Mouse (Mus musculus) midbrain, embryonic 12.5 days (tissue): ENCODE results near the gene Arsg. TPM values are rescaled to one million over a fixed set of nuclear protein-coding genes. Genes with fewer than 3 reads are reported as not detected.

Experiments used
- ATAC-seq: fragments of 200-750 bp; cut with Nextera tagmentation; 2 replicates; pipeline ENCODE4 v1.8.0; 2017; ENCODE audit warnings: low read depth, moderate TSS enrichment, moderate library complexity; ENCODE audit not compliant: low FRiP score
- H3K27ac ChIP-seq: fragments of 300-500 bp; sonication (generic); replicated peaks from 2 replicates; pipeline ENCODE4 v1.5.1; 2016; ENCODE audit warnings: mild to moderate bottlenecking
- H3K27me3 ChIP-seq: fragments of 300-500 bp; sonication (generic); 2 replicates; pipeline ENCODE4 v1.6.1; 2016; ENCODE audit warnings: mild to moderate bottlenecking
- H3K36me3 ChIP-seq: fragments of 300-500 bp; sonication (generic); 2 replicates; pipeline ENCODE4 v1.6.1; 2016
- H3K4me1 ChIP-seq: fragments of 300-500 bp; sonication (generic); 2 replicates; pipeline ENCODE4 v1.6.1; 2016
- H3K4me2 ChIP-seq: fragments of 300-500 bp; sonication (generic); replicated peaks from 2 replicates; pipeline ENCODE4 v1.6.1; 2016; ENCODE audit warnings: mild to moderate bottlenecking, moderate library complexity
- H3K4me3 ChIP-seq: fragments of 300-500 bp; sonication (generic); 2 replicates; pipeline ENCODE4 v1.5.1; 2016; ENCODE audit warnings: mild to moderate bottlenecking
- H3K9ac ChIP-seq: fragments of 300-500 bp; sonication (generic); replicated peaks from 2 replicates; pipeline ENCODE4 v1.6.1; 2016; ENCODE audit warnings: mild to moderate bottlenecking, moderate library complexity
- H3K9me3 ChIP-seq: fragments of 300-500 bp; sonication (generic); 2 replicates; pipeline ENCODE4 v1.6.1; 2016; ENCODE audit warnings: mild to moderate bottlenecking
- WGBS: fragments of 180-500 bp; shearing (Covaris S2); methylation state at CpG from one replicate; pipeline ENCODE4 v1.1.7; 2016; 5-methylcytosine and 5-hydroxymethylcytosine counted together
- polyA plus RNA-seq: library from polyadenylated mRNA; unstranded; fragments of >200 nt; fragmentation: Nextera tagmentation; extraction: Ambion mirVana; gene quantifications from 2 replicates; pipeline ENCODE4 v1.2.1, GENCODE M21; 2016

Arsg gene
- polyA plus RNA-seq, 1 experiment from 2014 or later = 2.4 TPM

DNA sequence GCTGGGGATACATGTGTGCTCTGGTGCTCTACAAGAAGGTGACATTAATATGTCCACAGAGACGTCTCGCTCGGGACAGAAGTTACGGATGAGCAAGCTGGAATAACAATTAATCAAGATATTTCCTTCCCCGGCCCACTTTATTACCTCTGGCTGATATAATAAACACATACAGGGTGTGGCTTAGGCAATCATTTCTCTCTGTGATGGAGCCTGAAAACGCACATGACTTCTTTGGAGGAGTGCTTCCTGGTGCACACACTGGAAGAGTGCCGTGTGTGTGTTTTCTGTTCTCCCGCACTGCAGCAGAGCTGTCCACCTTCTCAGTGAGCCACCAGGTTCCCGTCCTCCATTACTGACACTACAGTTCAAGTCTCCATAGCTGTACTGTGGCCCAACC is 24.8 kb downstream of the Arsg start:
- Histone ChIP-seq H3K9ac (no peak overlapping the region), H3K4me1 (peaks cover 19% of the 10 kb centered on the region), H3K4me2 (no peak overlapping the region), H3K9me3 (no peaks in the 10 kb centered on the region), H3K27me3 (peaks cover 2% of the 10 kb centered on the region; the same call in 1 of the 2 replicates), H3K27ac (no peak overlapping the region), H3K36me3 (no peaks in the 10 kb centered on the region), H3K4me3 (no peak overlapping the region)
- ATAC-seq = no peak
- 89% methylated on average over 9 of the region's 9 CpGs for WGBS

GRCm38 (mm10) chr11:109500206-109500605 is 27.0 kb downstream of the Arsg start:
- no peak overlapping the region for H3K27ac ChIP-seq
- H3K9me3 ChIP-seq = no peaks in the 10 kb centered on the region
- peaks cover 18% of the 10 kb centered on the region for H3K4me1 ChIP-seq
- H3K27me3 ChIP-seq = 0 out of 2 replicates have a peak, but pooled peaks cover 2% of the 10 kb centered on the region
- no peak for ATAC-seq
- H3K4me3 ChIP-seq = no peak overlapping the region
- no peaks in the 10 kb centered on the region for H3K36me3 ChIP-seq
- H3K4me2 ChIP-seq = no peak overlapping the region
- WGBS = 92% methylated on average over 5 of the region's 5 CpGs
- no peak overlapping the region for H3K9ac ChIP-seq

DNA sequence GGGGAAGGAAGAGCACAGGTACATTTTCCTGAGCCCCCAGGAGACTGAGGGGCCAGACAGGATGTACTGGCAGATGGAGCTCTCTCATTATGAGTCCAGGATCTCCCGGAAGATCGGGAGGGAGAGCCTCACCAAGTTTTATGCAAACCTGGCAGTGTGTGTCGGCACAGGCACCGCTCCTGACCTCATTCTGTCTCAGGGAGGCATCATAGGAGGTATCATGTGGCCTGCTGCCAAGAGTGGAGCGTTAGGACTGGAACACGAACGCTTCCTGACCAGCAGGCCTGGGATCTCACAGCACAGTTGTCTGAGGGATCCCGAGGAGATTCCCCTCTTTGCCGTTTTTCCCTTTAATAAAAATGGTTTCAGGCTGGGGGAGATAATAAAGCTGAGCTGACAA is 31.8 kb downstream of the Arsg start:
- no peak overlapping the region for H3K4me3 ChIP-seq
- H3K27ac ChIP-seq = no peak overlapping the region
- H3K9ac ChIP-seq = no peak overlapping the region
- no peaks in the 10 kb centered on the region for H3K27me3 ChIP-seq
- no peaks in the 10 kb centered on the region for H3K9me3 ChIP-seq
- H3K4me1 ChIP-seq = peaks cover 4% of the 10 kb centered on the region; the same call in 1 of the 2 replicates
- WGBS = 83% methylated on average over 9 of the region's 9 CpGs
- ATAC-seq = no peak
- no peaks in the 10 kb centered on the region for H3K36me3 ChIP-seq
- H3K4me2 ChIP-seq = no peak overlapping the region

DNA sequence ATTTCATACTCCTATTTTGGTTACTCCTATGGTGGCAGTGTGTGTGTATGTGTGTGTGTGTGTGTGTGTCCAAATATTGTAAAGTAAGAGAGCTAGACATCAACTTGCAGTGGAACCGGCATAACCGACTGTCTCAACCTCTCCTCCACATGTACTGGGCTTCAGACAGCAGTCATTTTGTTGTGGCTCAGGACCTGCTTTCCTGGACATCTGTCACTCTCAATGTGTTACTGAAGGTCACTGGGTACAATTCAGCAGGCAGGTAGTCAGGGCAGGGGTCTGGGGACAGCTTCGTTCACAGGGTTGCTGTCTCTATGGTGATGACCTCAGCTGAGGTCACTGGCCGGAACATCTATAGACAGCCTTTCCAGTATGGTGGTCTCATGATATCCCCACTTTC is 32.6 kb downstream of the Arsg start:
- no peak for ATAC-seq
- H3K36me3 ChIP-seq = no peaks in the 10 kb centered on the region
- no peak overlapping the region for H3K27ac ChIP-seq
- H3K4me2 ChIP-seq = no peak overlapping the region
- peaks cover 4% of the 10 kb centered on the region; the same call in 1 of the 2 replicates for H3K4me1 ChIP-seq
- no peak overlapping the region for H3K4me3 ChIP-seq
- no peak overlapping the region for H3K9ac ChIP-seq
- H3K9me3 ChIP-seq = no peaks in the 10 kb centered on the region
- 76% methylated on average over 4 of the region's 4 CpGs for WGBS
- H3K27me3 ChIP-seq = no peaks in the 10 kb centered on the region

DNA sequence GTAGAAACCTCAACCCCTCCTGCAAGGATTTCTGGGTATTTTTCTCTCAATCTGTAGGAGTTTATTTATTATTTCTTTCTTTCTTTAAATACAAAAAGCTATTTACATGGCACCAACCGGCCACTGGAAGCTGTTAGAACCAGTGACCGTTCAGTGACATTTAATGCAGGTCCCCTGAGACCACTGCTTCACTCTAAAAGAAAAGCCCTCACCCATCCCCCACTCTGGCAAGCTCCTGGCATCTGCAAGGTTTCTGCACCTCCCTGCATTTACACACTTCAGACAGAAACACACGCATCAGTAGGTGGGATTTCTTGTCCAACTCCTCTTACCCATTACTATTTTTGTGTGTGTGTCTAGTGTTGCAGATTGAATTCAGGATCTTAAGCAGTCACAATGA is 33.9 kb downstream of the Arsg start:
- no peak overlapping the region for H3K9ac ChIP-seq
- H3K4me3 ChIP-seq = no peak overlapping the region
- H3K4me1 ChIP-seq = peaks cover 4% of the 10 kb centered on the region; the same call in 1 of the 2 replicates
- H3K9me3 ChIP-seq = no peaks in the 10 kb centered on the region
- no peak overlapping the region for H3K4me2 ChIP-seq
- no peaks in the 10 kb centered on the region for H3K27me3 ChIP-seq
- no peak for ATAC-seq
- H3K27ac ChIP-seq = no peak overlapping the region
- no peaks in the 10 kb centered on the region for H3K36me3 ChIP-seq
- WGBS = 59% methylated on average over 3 of the region's 3 CpGs

GRCm38 (mm10) chr11:109512995-109513675 is 40.0 kb downstream of the Arsg start:
- WGBS = 84% methylated on average over 16 of the region's 16 CpGs
- H3K9ac ChIP-seq = no peak overlapping the region
- H3K9me3 ChIP-seq = no peaks in the 10 kb centered on the region
- no peak for ATAC-seq
- H3K27ac ChIP-seq = no peak overlapping the region
- H3K4me1 ChIP-seq = no peaks in the 10 kb centered on the region
- H3K27me3 ChIP-seq = no peaks in the 10 kb centered on the region
- no peak overlapping the region for H3K4me3 ChIP-seq
- no peaks in the 10 kb centered on the region for H3K36me3 ChIP-seq
- H3K4me2 ChIP-seq = no peak overlapping the region

- no peak overlapping the region for H3K9ac ChIP-seq
- H3K9me3 ChIP-seq = no peaks in the 10 kb centered on the region
- no peaks in the 10 kb centered on the region for H3K4me1 ChIP-seq
- ATAC-seq = no peak
- H3K36me3 ChIP-seq = no peaks in the 10 kb centered on the region
- no peak overlapping the region for H3K4me3 ChIP-seq
- 91% methylated on average over 3 of the region's 3 CpGs for WGBS
- no peaks in the 10 kb centered on the region for H3K27me3 ChIP-seq
- H3K27ac ChIP-seq = no peak overlapping the region
- no peak overlapping the region for H3K4me2 ChIP-seq
Observed at GRCm38 (mm10) chr11:109514064-109514612, 41.0 kb downstream of the Arsg start.

DNA sequence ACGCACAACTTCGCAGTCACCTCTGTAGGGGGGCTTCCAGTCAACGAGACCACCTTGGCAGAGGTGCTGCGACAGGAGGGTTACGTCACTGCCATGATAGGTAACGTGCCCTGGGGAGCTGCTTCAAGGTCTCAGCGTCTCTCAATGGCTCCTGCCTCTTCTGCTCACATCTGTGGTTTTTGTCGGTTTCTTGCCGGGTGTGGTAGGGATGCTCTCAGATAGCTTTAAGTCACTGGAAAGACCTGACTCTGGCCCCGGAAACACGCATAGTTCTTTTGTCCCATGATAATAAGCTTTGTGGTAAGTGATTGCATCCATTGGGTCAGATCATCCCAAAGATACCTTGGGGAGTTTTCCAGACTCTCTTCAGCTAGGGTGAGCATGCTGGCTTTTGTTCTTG is 44.2 kb downstream of the Arsg start:
- no peak overlapping the region for H3K4me2 ChIP-seq
- H3K4me3 ChIP-seq = no peak overlapping the region
- H3K9ac ChIP-seq = no peak overlapping the region
- H3K27ac ChIP-seq = no peak overlapping the region
- no peaks in the 10 kb centered on the region for H3K27me3 ChIP-seq
- H3K36me3 ChIP-seq = no peaks in the 10 kb centered on the region
- no peaks in the 10 kb centered on the region for H3K4me1 ChIP-seq
- H3K9me3 ChIP-seq = no peaks in the 10 kb centered on the region
- 95% methylated on average over 11 of the region's 11 CpGs for WGBS
- no peak for ATAC-seq

DNA sequence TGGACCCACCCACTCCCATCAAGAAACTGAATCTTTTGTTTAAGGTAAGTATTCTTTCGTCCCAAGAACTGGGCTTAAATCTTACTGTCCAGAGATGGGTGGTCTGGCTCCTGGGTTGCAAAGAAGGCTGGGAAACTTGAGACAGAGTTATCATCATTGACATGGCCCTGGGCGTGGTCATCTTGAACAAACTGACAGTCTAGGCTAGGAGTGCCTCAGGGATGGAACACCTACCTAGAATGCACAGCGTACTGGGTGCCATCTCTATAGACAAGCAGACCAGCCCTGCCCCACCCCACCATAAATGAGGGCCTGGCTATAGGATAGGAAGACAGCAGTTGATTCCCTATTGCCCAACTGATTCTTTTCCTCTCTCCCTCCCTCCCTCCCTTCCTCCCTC is 44.6 kb downstream of the Arsg start:
- Histone ChIP-seq H3K9ac (no peak overlapping the region), H3K27ac (no peak overlapping the region), H3K4me2 (no peak overlapping the region), H3K9me3 (no peaks in the 10 kb centered on the region), H3K4me1 (no peaks in the 10 kb centered on the region), H3K4me3 (no peak overlapping the region), H3K36me3 (no peaks in the 10 kb centered on the region), H3K27me3 (no peaks in the 10 kb centered on the region)
- 89% methylated on average over 3 of the region's 3 CpGs for WGBS
- no peak for ATAC-seq

DNA sequence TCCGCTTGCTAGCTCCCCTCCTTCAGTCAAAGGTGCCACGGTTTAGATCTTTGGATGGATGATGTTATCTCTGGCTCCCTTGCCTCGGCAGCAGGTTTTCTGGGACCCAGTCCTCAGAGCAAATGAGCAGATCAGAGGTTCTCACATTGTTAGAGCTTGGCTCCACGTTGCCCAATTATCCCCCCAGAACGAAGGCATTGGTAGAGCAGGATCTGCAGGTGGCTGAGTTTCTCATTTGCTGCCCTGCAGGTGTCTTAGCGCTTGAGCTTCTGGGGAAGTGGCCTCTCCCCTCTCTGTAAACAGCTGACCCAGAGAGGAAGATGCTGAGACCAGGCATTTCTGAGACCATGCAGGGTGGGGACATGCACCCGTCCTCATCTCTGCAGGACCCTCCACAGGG is 47.8 kb downstream of the Arsg start:
- no peaks in the 10 kb centered on the region for H3K27me3 ChIP-seq
- H3K4me3 ChIP-seq = no peak overlapping the region
- no peaks in the 10 kb centered on the region for H3K4me1 ChIP-seq
- WGBS = 39% methylated on average over 7 of the region's 7 CpGs
- H3K4me2 ChIP-seq = no peak overlapping the region
- no peak overlapping the region for H3K9ac ChIP-seq
- H3K36me3 ChIP-seq = no peaks in the 10 kb centered on the region
- H3K9me3 ChIP-seq = no peaks in the 10 kb centered on the region
- H3K27ac ChIP-seq = no peak overlapping the region
- ATAC-seq = no peak

DNA sequence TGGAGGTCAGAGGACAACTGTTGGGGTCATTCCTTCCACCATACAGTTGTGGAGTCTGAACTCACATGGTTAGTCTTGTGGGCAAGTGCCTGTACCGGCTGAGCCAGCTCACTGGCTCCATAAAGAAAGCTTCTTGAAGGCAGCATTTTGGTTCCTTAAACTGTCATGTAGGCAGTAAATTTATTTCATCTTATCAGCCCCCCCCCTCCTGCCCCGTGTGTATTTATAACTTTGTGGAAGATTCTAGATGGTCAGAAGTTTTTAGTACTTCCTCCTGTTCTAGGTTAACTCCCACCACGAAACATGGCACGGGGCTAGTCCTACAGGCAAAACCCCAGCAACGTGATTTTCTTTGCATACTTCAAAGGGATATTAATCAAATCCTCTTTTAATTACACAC is 51.7 kb downstream of the Arsg start:
- WGBS = 87% methylated on average over 5 of the region's 5 CpGs
- Histone ChIP-seq H3K4me1 (no peaks in the 10 kb centered on the region), H3K27me3 (no peaks in the 10 kb centered on the region), H3K9ac (no peak overlapping the region), H3K4me2 (no peak overlapping the region), H3K27ac (no peak overlapping the region), H3K9me3 (no peaks in the 10 kb centered on the region), H3K4me3 (no peak overlapping the region), H3K36me3 (no peaks in the 10 kb centered on the region)
- no peak for ATAC-seq

DNA sequence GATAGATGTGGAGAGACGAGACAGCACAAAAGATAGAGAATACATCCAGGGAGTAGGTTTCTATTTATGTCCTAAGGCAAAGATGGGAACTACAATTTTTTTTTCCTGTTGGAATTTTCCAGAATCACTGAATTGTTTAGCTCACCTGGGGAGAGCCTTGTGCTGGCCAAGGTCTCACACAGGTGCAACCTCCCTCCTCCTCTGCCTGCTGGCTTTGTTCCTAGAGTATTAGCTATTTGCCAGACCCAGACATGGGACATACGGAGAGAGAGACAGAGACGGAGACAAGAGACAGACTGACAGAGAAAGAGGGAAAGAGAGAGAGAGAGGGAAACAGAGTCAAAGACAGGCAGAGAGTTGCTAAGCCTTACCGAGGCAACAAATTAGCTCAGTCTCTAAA is 52.4 kb downstream of the Arsg start:
- Histone ChIP-seq H3K4me1 (no peaks in the 10 kb centered on the region), H3K9me3 (no peaks in the 10 kb centered on the region), H3K27me3 (no peaks in the 10 kb centered on the region), H3K4me3 (no peak overlapping the region), H3K36me3 (no peaks in the 10 kb centered on the region), H3K27ac (no peak overlapping the region), H3K9ac (no peak overlapping the region), H3K4me2 (no peak overlapping the region)
- 94% methylated on average over 4 of the region's 4 CpGs for WGBS
- no peak for ATAC-seq

- Histone ChIP-seq H3K27me3 (no peaks in the 10 kb centered on the region), H3K4me2 (no peak overlapping the region), H3K27ac (no peak overlapping the region), H3K4me3 (no peak overlapping the region), H3K9me3 (no peaks in the 10 kb centered on the region), H3K4me1 (no peaks in the 10 kb centered on the region), H3K9ac (no peak overlapping the region), H3K36me3 (no peaks in the 10 kb centered on the region)
- WGBS = 88% methylated on average over 4 of the region's 4 CpGs
- ATAC-seq = no peak
Observed at GRCm38 (mm10) chr11:109530030-109530429, 56.9 kb downstream of the Arsg start.
